Mouse (Mus musculus): ENCODE results near the gene Pnmt.

DNA sequence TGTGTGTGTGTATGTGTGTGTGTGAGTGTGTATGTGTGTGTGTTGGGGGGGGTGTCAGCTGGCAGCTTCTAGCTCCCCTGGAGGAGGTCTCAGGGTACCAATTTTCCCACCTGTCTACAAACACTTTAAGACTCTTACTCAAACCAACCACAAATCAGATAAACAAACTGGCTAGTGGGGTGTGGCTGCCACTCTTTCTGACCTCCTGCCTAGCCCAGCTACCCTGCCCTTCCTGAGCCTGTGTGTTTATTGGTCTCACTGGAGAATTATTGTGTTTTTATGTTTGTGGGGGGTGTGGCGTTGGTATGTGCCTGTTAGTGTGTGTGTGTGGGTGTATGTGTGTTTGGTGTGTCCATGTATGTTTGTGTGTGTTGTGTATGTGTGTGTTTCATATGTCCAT lies 30.8 kb downstream of the Pnmt start:
- TF ChIP-seq POLR2A (IDR thresholded peaks at IDR 0.05; ENCODE audit: borderline replicate concordance, low read depth, low read length) (no peak), CTCF (IDR thresholded peaks at IDR 0.05; ENCODE audit: low read depth, low read length) (no peak)

Measured in bone marrow macrophage, adult 2 months (primary cell).